Mouse (Mus musculus) embryonic facial prominence, embryonic 11.5 days (tissue): ENCODE data around the gene Itga2b. TPM values are rescaled to one million over a fixed set of nuclear protein-coding genes. Genes with fewer than 3 reads are reported as not detected.

Source experiments
- ATAC-seq: fragments of 200-750 bp; cut with Nextera tagmentation; replicated peaks from 2 replicates; pipeline ENCODE4 v1.8.0; 2017; ENCODE audit warnings: low read depth; ENCODE audit not compliant: insufficient number of reproducible peaks, low FRiP score, low TSS enrichment
- DNase-seq: peaks from one replicate; pipeline ENCODE4 v3.0.0-alpha.2; 2015; ENCODE audit warnings: low spot score
- H3K27ac ChIP-seq: fragments of 300-500 bp; sonication (generic); replicated peaks from 2 replicates; pipeline ENCODE4 v1.5.1; 2014; ENCODE audit warnings: mild to moderate bottlenecking, low read depth, low read length, control low read depth
- H3K27me3 ChIP-seq: fragments of 300-500 bp; sonication (generic); 2 replicates; pipeline ENCODE4 v1.6.1; 2014; ENCODE audit warnings: mild to moderate bottlenecking, low read length, moderate library complexity, mixed read lengths; ENCODE audit not compliant: control insufficient read depth, insufficient read depth
- H3K36me3 ChIP-seq: fragments of 300-500 bp; sonication (generic); replicated peaks from 2 replicates; pipeline ENCODE4 v1.6.1; 2014; ENCODE audit warnings: low read depth, mild to moderate bottlenecking, low read length, moderate library complexity, mixed read lengths; ENCODE audit not compliant: control insufficient read depth, insufficient read depth
- H3K4me1 ChIP-seq: fragments of 300-500 bp; sonication (generic); 2 replicates; pipeline ENCODE4 v1.6.1; 2014; ENCODE audit warnings: low read length, mixed read lengths; ENCODE audit not compliant: control insufficient read depth, insufficient read depth
- H3K4me2 ChIP-seq: fragments of 300-500 bp; sonication (generic); 2 replicates; pipeline ENCODE4 v1.6.1; 2014; ENCODE audit warnings: low read depth, mild to moderate bottlenecking, control low read depth, low read length, moderate library complexity
- H3K4me3 ChIP-seq: fragments of 300-500 bp; sonication (generic); 2 replicates; pipeline ENCODE4 v1.5.1; 2014; ENCODE audit warnings: low read depth, low read length, control low read depth
- H3K9ac ChIP-seq: fragments of 300-500 bp; sonication (generic); replicated peaks from 2 replicates; pipeline ENCODE4 v1.6.1; 2014; ENCODE audit warnings: mild to moderate bottlenecking, control low read depth, low read length
- H3K9me3 ChIP-seq: fragments of 300-500 bp; sonication (generic); replicated peaks from 2 replicates; pipeline ENCODE4 v1.6.1; 2016; ENCODE audit warnings: mild to moderate bottlenecking, low read length, inconsistent platforms, mixed read lengths; ENCODE audit not compliant: control insufficient read depth
- WGBS: fragments of 180-500 bp; shearing (Covaris S2); extraction: QIAGEN DNeasy Blood & Tissue Kit; methylation state at CpG from one replicate; pipeline ENCODE4 v1.1.7; 2014; 5-methylcytosine and 5-hydroxymethylcytosine counted together
- polyA plus RNA-seq: library from polyadenylated mRNA; unstranded; fragments of >200 nt; fragmentation: Nextera tagmentation; extraction: Ambion mirVana; gene quantifications from 2 replicates; pipeline ENCODE4 v1.2.1, GENCODE M21; 2014

The Itga2b gene
- polyA plus RNA-seq, 1 experiment from 2014 or later, result 4.4 TPM

GRCm38 (mm10) chr11:102437120-102438061 lies 32.5 kb downstream of the Itga2b start:
- Histone ChIP-seq H3K4me3 (peak overlapping the region; percentile 32), H3K27ac (peak overlapping the region; percentile 52; the same call in 1 of the 2 replicates), H3K4me1 (peaks cover 16% of the 10 kb centered on the region), H3K9me3 (no peaks in the 10 kb centered on the region), H3K27me3 (no peaks in the 10 kb centered on the region; the same call in 1 of the 2 replicates), H3K9ac (peak overlapping the region; percentile 58), H3K36me3 (peaks cover 10% of the 10 kb centered on the region), H3K4me2 (peak overlapping the region; percentile 81)
- DNase-seq (peak; percentile 57), ATAC-seq (no peak)
- WGBS, result 4% methylated on average over 77 of the region's 87 CpGs

GRCm38 (mm10) chr11:102436471-102436790 lies 33.5 kb downstream of the Itga2b start:
- Histone ChIP-seq H3K9ac (no peak overlapping the region), H3K4me2 (no peak overlapping the region), H3K27ac (no peak overlapping the region), H3K36me3 (peaks cover 10% of the 10 kb centered on the region), H3K27me3 (no peaks in the 10 kb centered on the region; the same call in 1 of the 2 replicates), H3K4me3 (no peak overlapping the region), H3K9me3 (no peaks in the 10 kb centered on the region), H3K4me1 (peaks cover 16% of the 10 kb centered on the region)
- ATAC-seq, result no peak
- no peak for DNase-seq
- 85% methylated on average over 10 of the region's 10 CpGs for WGBS

GRCm38 (mm10) chr11:102435754-102436470 lies 34.0 kb downstream of the Itga2b start:
- Histone ChIP-seq H3K9ac (no peak overlapping the region), H3K4me1 (peaks cover 16% of the 10 kb centered on the region), H3K27ac (no peak overlapping the region), H3K4me2 (no peak overlapping the region), H3K36me3 (peaks cover 5% of the 10 kb centered on the region), H3K9me3 (no peaks in the 10 kb centered on the region), H3K4me3 (no peak overlapping the region), H3K27me3 (no peaks in the 10 kb centered on the region; the same call in 1 of the 2 replicates)
- 89% methylated on average over 18 of the region's 18 CpGs for WGBS
- ATAC-seq (no peak), DNase-seq (no peak)

GRCm38 (mm10) chr11:102434816-102435705 lies 34.9 kb downstream of the Itga2b start:
- Histone ChIP-seq H3K27me3 (no peaks in the 10 kb centered on the region; the same call in 1 of the 2 replicates), H3K27ac (no peak overlapping the region), H3K9ac (no peak overlapping the region), H3K36me3 (peaks cover 5% of the 10 kb centered on the region), H3K4me3 (no peak overlapping the region), H3K4me1 (peaks cover 16% of the 10 kb centered on the region), H3K4me2 (no peak overlapping the region), H3K9me3 (no peaks in the 10 kb centered on the region)
- 93% methylated on average over 11 of the region's 11 CpGs for WGBS
- DNase-seq (no peak), ATAC-seq (no peak)

- 9% methylated on average over 7 of the region's 7 CpGs for WGBS
- Histone ChIP-seq H3K4me1 (peaks cover 16% of the 10 kb centered on the region), H3K4me3 (no peak overlapping the region), H3K4me2 (no peak overlapping the region), H3K36me3 (peaks cover 4% of the 10 kb centered on the region), H3K27me3 (no peaks in the 10 kb centered on the region; the same call in 1 of the 2 replicates), H3K9me3 (no peaks in the 10 kb centered on the region), H3K27ac (no peak overlapping the region), H3K9ac (no peak overlapping the region)
- ATAC-seq, result 0 out of 2 replicates have a peak, but pooled peaks have one; percentile 2
- peak; percentile 96 for DNase-seq
These were observed 35.5 kb downstream of the Itga2b start for GRCm38 (mm10) chr11:102434406-102434805.

GRCm38 (mm10) chr11:102433866-102434265 lies 36.1 kb downstream of the Itga2b start:
- 90% methylated on average over 7 of the region's 7 CpGs for WGBS
- Histone ChIP-seq H3K27ac (no peak overlapping the region), H3K4me1 (peaks cover 16% of the 10 kb centered on the region), H3K36me3 (peaks cover 2% of the 10 kb centered on the region), H3K27me3 (no peaks in the 10 kb centered on the region; the same call in 1 of the 2 replicates), H3K4me3 (no peak overlapping the region), H3K9ac (no peak overlapping the region), H3K4me2 (no peak overlapping the region), H3K9me3 (no peaks in the 10 kb centered on the region)
- ATAC-seq (no peak), DNase-seq (no peak)

- Histone ChIP-seq H3K27me3 (no peaks in the 10 kb centered on the region; the same call in 1 of the 2 replicates), H3K9ac (no peak overlapping the region; the same call in 1 of the 2 replicates), H3K36me3 (peaks cover 2% of the 10 kb centered on the region; the same call in 1 of the 2 replicates), H3K4me1 (peaks cover 10% of the 10 kb centered on the region), H3K27ac (no peak overlapping the region), H3K4me2 (no peak overlapping the region), H3K4me3 (no peak overlapping the region), H3K9me3 (no peaks in the 10 kb centered on the region)
- no peak for DNase-seq
- no peak for ATAC-seq
- WGBS, result 92% methylated on average over 6 of the region's 6 CpGs
These were observed 37.0 kb downstream of the Itga2b start for GRCm38 (mm10) chr11:102432896-102433295.
